ENCODE assay signal across 8 mouse cellular contexts in genomic region chr15:97831987-97832640, GRCm38 (mm10). TPM values are rescaled to one million over a fixed set of nuclear protein-coding genes. Genes with fewer than 3 reads are reported as not detected.
DNase-seq lines count a peak whose midpoint lies in the region; TF ChIP-seq lines count a peak whose summit lies in the region.

No protein-coding gene starts in this region.

- peak overlapping the region; percentile 87 for H3K4me3 ChIP-seq in bone marrow, adult 2 months (replicated peaks; ENCODE audit: control insufficient read depth, low read depth, low read length)

- DNase-seq in adrenal gland, adult (ENCODE audit: inconsistent age in 2 of 2, low spot score in 1 of 2) = peak; percentile 79 to 80
- DNase-seq in adrenal gland, postnatal 4 days (ENCODE audit: low spot score in 2 of 2) = no peak
- DNase-seq in heart, adult 9 months (ENCODE audit: low spot score in 2 of 2) = peak; percentile 67
- peak; percentile 80 for DNase-seq in kidney, postnatal 10 days
- peak; percentile 69 to 83 for DNase-seq in lung, postnatal 4 days
- no peak for DNase-seq in ovary, postnatal 10 days (ENCODE audit: low spot score)
- DNase-seq in T-cell, adult 2 months (ENCODE audit: low spot score) = no peak

- TF ChIP-seq POLR2A in bone marrow, adult 2 months (IDR thresholded peaks at IDR 0.05; ENCODE audit: borderline replicate concordance, control insufficient read depth, low read depth, low read length) = no peak

- peaks cover 13% of the 10 kb centered on the region for H3K4me1 ChIP-seq in bone marrow, adult 2 months (ENCODE audit: control insufficient read depth, insufficient read depth, low read length)

- WGBS in bone marrow, adult 2 months = 34% methylated on average over 10 of the region's 10 CpGs

- H3K27ac ChIP-seq in bone marrow, adult 2 months (ENCODE audit: control insufficient read depth, insufficient read depth, low read depth, low read length, poor library complexity) = peak overlapping the region; percentile 73

- no peak for TF ChIP-seq CTCF in bone marrow, adult 2 months (IDR thresholded peaks at IDR 0.05; ENCODE audit: control insufficient read depth, insufficient read depth, low read length)

RNA-seq across cellular contexts. Expression of gene Hdac7, which starts 12.2 kb away (rescaled TPM):
- 100 to 1,000 TPM; 116 to 120 TPM for total RNA-seq in adrenal gland, postnatal 4 days (2021)
- 34.1 and 37.8 TPM in 2 replicates for polyA plus RNA-seq in bone marrow, adult 2 months (2011; ENCODE audit: insufficient read depth, insufficient read length, low replicate concordance, missing spikeins)

RNA-seq across cellular contexts. Expression of gene Slc48a1, which starts 53.8 kb away (rescaled TPM):
- 10 to 100 TPM; 83.0 to 91.7 TPM for total RNA-seq in adrenal gland, postnatal 4 days (2021)
- 62.3 and 67.5 TPM in 2 replicates for polyA plus RNA-seq in bone marrow, adult 2 months (2011; ENCODE audit: insufficient read depth, insufficient read length, low replicate concordance, missing spikeins)

Comparison
In these comparisons a context has a peak if more than half of its experiments do, and no peak if none do; other contexts are left out.
1. DNase-seq: peak in adrenal gland, adult (2 of 2), heart, adult 9 months (2 of 2), kidney, postnatal 10 days (single experiment) and lung, postnatal 4 days (2 of 2); none in adrenal gland, postnatal 4 days (0 of 2), ovary, postnatal 10 days (single experiment) and T-cell, adult 2 months (single experiment).